Mouse (Mus musculus) bone marrow macrophage, adult 2 months (primary cell): ENCODE measurements at regions not wholly inside any gene's neighbourhood (a gene's known extent, or its start where the extent isn't known, plus 50 kb on each side); places are given as distances from the start of the nearest gene placed in this dataset.

Source experiments
- H3K27ac ChIP-seq: 2 replicates; pipeline ENCODE4 v1.5.1; 2012; ENCODE audit warnings: low read depth, low read length; ENCODE audit not compliant: insufficient read depth
- H3K4me1 ChIP-seq: 2 replicates; pipeline ENCODE4 v1.6.1; 2012; ENCODE audit warnings: low read length; ENCODE audit not compliant: control insufficient read depth, insufficient read depth
- H3K4me3 ChIP-seq: 2 replicates; pipeline ENCODE4 v1.5.1; 2012; ENCODE audit warnings: mild to moderate bottlenecking, low read length, moderate library complexity; ENCODE audit not compliant: insufficient read depth
- CTCF ChIP-seq: IDR thresholded peaks from 2 replicates; pipeline ENCODE4 v1.5.1; 2012; ENCODE audit warnings: low read depth, mild to moderate bottlenecking, low read length, moderate library complexity
- POLR2A ChIP-seq: IDR thresholded peaks from 2 replicates; pipeline ENCODE4 v1.6.1; 2012; ENCODE audit warnings: mild to moderate bottlenecking, low read depth, low read length, borderline replicate concordance

- H3K4me3 ChIP-seq: no peak overlapping the region
Measured at GRCm38 (mm10) chr2:101440231-101440630, 184.3 kb upstream of the Rag2 start.

DNA sequence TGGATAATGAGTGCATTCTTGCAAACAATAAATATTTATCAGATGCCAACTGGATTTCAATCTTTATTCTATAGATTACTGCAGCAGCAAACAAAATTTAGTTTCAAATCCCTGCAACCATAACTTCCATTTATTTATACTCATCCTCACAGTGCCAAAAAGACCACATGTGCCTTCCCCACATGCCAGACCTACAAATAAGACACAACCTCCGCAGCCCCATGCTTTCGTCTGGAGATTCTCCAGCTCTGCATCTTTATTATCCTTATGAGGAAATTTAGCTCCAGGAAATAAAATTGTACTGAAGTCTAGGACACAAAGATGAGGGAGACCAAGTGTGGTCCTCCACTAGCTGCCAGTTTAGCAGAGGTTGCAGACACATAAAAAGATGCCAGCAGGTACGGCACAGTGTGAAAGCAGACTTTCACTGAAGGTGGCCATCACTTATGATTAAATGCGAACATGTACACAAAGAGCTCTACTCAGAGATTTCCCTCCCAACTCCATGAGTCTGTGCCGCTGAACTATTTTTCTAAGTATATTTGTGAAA is 183.4 kb upstream of the Rag2 start:
- Histone ChIP-seq H3K27ac (no peak overlapping the region), H3K4me3 (no peak overlapping the region), H3K4me1 (no peaks in the 10 kb centered on the region)
- TF ChIP-seq CTCF (no peak), POLR2A (no peak)

More at GRCm38 (mm10) chr2:101440231-101440630, 184.3 kb upstream of the Rag2 start:
- TF ChIP-seq CTCF: no peak
- no peak for TF ChIP-seq POLR2A
- Histone ChIP-seq H3K4me1 (no peaks in the 10 kb centered on the region), H3K27ac (no peak overlapping the region)

DNA sequence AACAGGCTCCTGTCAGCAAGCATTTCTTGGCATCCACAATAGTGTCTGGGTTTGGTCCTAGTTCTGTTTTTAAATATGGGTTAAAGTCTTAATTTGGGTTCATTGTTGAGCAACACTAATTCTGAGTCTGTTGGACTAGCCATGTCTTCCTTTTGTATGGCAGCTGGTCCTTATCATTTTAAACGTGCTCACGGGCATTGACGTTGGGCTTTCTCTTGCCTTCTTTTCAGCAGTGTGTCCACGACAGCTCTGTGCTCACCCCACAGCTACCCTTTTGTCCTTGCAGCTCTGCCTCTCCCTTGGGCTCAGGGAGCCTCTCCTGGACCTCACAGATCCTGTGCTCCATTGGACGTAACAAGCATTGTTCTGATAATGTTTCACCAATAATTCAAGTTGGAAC is 168.9 kb upstream of the Rag2 start:
- TF ChIP-seq POLR2A: no peak
- TF ChIP-seq CTCF: no peak
- no peak overlapping the region for H3K4me3 ChIP-seq
- no peaks in the 10 kb centered on the region for H3K4me1 ChIP-seq
- H3K27ac ChIP-seq: no peak overlapping the region

DNA sequence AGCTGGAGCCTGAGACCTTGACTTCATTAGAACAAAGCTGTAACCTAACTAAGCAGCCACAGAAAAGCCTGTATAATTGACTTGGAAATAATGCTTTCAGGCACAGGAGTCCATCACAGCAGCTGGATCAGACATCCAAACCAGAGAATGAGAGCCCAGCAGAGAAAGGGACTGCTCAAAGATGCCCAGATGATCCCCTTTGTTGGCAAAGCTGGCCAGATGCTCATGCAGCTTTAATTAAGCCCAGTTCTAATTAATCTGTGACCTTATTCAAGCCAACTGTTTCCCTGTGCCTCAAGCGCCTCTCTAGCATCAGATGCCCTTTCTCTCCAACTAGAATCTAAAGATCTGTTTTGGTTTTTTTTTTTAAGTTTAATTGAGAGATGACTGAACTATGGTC is 165.6 kb upstream of the Rag2 start:
- no peak overlapping the region for H3K27ac ChIP-seq

DNA sequence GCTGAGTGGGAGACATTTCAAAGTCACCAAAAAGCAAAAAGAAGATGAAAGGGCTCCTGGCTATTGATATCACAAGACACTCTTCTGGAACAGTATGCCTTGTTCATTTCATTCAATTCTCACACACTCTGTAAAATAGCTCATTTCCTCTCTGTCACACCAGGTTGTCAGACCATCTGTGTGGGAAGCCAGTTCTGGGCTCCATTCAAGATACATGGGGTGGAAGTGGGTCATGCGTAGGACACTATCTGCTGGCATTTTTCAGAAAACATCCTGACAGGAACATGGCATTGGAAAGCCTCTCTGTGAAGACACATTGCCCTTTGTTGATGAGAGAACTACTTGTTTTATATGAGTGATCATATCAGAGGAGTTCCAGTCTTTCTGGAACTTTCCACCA is 162.1 kb upstream of the Rag2 start:
- no peaks in the 10 kb centered on the region for H3K4me1 ChIP-seq
- no peak overlapping the region for H3K4me3 ChIP-seq
- TF ChIP-seq CTCF (no peak), POLR2A (no peak)
- H3K27ac ChIP-seq: no peak overlapping the region

More for the DNA sequence above, 165.6 kb upstream of the Rag2 start:
- Histone ChIP-seq H3K4me1 (no peaks in the 10 kb centered on the region), H3K4me3 (no peak overlapping the region)
- no peak for TF ChIP-seq CTCF
- no peak for TF ChIP-seq POLR2A

- Histone ChIP-seq H3K4me3 (no peak overlapping the region), H3K27ac (no peak overlapping the region), H3K4me1 (no peaks in the 10 kb centered on the region)
- no peak for TF ChIP-seq POLR2A
- no peak for TF ChIP-seq CTCF
Measured at GRCm38 (mm10) chr2:101464291-101465140, 160.0 kb upstream of the Rag2 start.

DNA sequence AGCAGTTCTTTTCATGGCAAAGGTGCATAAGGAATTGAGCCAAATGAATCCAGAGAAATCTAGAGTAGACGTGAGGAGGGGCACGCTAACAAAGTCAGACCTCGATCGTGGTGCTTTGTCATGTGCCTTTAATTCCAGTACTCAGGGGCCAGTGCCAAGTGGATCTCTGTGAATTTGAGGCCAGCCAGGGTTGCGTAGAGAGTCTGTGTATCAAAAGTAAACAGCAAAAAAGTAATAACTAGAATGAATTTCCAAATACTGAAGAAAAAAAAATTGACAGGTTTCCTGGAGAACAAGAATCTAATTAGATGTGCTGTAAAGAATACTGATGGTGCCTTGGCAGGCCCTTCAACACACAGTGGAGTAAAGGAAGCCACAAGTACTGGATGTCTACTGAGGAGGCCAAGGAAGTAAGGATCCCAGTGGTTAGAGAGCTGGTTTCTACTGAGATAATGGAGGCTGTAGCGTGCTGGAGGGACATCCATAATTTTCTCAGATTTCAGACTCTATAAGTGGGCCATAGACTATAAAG is 153.9 kb upstream of the Rag2 start:
- Histone ChIP-seq H3K27ac (no peak overlapping the region), H3K4me3 (no peak overlapping the region), H3K4me1 (no peaks in the 10 kb centered on the region)
- TF ChIP-seq POLR2A (no peak), CTCF (no peak)

DNA sequence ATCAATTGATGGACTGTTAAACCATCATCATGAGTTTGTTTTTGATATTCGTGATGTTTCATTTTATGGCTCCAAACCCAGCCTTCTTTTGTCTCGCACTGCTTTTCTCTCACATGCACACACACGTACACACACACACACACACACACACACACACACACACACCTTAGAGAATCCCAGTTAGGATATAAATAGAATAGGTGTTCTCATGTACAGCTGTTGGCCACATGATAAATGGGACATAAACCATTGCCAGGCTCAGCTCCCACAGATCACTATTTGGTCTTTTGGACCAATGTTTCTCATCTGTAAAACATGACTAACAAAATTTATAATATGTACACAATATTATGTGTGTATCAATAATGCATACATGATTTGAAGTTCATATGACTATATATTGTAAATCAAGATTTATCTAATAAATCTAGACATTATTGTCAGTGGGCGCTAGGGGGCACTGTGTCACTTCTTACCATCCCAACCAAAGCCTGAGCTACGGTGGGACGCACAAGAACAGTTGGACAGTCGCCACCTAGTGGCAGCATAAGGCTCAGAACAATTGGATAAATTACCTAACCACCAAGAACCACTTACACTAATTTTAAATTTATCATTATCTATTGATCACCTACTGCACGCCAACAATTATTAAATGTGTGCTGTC is 151.9 kb upstream of the Rag2 start:
- H3K27ac ChIP-seq: no peak overlapping the region
- no peaks in the 10 kb centered on the region for H3K4me1 ChIP-seq
- TF ChIP-seq POLR2A (no peak), CTCF (peak; percentile 95)
- no peak overlapping the region for H3K4me3 ChIP-seq

DNA sequence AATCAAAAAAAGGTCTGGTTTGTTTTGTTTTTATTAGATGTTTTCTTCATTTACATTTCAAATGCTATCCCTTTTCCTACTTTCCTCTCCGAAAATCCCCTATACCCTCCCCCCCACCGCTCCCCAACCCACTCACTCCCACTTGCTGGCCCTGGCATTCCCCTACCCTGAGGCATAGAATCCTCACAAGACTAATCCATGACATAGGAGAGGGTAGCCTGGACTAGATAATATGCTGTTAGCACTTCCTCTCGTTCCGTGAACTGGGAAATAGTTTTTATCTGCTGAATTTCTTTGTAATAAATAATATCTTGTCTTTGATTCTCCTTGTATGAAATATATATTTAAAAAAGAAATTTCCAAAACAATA is 151.4 kb upstream of the Rag2 start:
- Histone ChIP-seq H3K27ac (no peak overlapping the region), H3K4me1 (no peaks in the 10 kb centered on the region), H3K4me3 (no peak overlapping the region)
- no peak for TF ChIP-seq CTCF
- TF ChIP-seq POLR2A: no peak

- Histone ChIP-seq H3K4me1 (no peaks in the 10 kb centered on the region), H3K27ac (no peak overlapping the region), H3K4me3 (no peak overlapping the region)
- TF ChIP-seq CTCF (no peak), POLR2A (no peak)
Measured at GRCm38 (mm10) chr2:101476862-101477261, 147.7 kb upstream of the Rag2 start.
